Mouse (Mus musculus): ENCODE data around the gene Amph. TPM values are rescaled to one million over a fixed set of nuclear protein-coding genes. Genes with fewer than 3 reads are reported as not detected.

Gene Amph
- total and polyA plus RNA-seq, 2 experiments from 2014 or later, result 67.8 to 118 TPM

DNA sequence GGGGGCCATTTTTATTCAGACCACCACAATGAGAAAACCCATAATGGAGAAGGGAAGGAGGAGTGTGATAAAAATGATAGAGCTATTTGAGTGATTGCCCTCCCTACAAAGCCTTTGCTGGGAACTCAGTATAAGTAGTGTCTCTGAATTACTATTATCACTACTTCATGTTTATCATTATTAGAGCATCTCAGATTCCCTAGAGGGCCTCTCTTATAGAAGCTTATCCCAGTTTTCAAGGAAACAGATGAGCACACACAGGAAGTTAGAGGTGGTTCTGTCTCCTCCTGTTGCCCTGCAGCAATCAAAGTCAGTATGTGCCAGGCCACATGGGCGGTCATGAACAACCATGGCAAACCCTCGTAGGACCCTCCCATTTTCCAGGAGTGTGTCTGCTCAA, 190.5 kb downstream of the Amph start:
- Histone ChIP-seq H3K9me3 (ENCODE audit: low read length) (no peaks in the 10 kb centered on the region), H3K36me3 (ENCODE audit: insufficient read depth) (peaks cover 12% of the 10 kb centered on the region; the same call in 1 of the 2 replicates), H3K4me1 (ENCODE audit: insufficient read depth) (no peaks in the 10 kb centered on the region), H3K27ac (ENCODE audit: low read depth, low read length) (no peak overlapping the region), H3K27me3 (ENCODE audit: insufficient read depth, low read length) (no peaks in the 10 kb centered on the region), H3K9ac (no peak overlapping the region), H3K4me3 (ENCODE audit: low read depth, low read length) (no peak overlapping the region), H3K4me2 (ENCODE audit: low read depth) (no peak overlapping the region)
- TF ChIP-seq CTCF (IDR thresholded peaks at IDR 0.05; ENCODE audit: low read depth), result no peak
- WGBS, result 94% methylated on average over 2 of the region's 2 CpGs
- DNase-seq, result no peak
- no peak for ATAC-seq

DNA sequence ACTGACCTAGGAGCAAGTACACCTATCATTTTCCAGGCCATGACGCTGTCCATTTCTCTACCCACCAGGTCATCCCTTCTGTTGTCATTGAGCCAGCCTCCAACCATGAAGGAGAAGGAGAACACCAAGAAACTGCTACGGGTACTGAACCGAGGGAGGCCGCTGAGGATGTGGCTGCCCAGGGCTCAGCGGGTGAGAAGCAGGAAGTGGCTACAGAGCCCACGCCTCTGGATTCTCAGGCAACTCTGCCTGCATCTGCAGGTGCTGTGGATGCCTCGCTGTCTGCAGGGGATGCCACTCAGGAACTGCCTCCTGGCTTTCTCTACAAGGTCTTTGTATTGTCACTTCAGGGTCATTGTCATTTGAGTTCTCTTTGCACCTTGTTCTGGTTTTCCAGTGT, 191.1 kb downstream of the Amph start:
- 97% methylated on average over 7 of the region's 7 CpGs for WGBS
- H3K4me3 ChIP-seq (ENCODE audit: low read depth, low read length), result no peak overlapping the region
- TF ChIP-seq CTCF (IDR thresholded peaks at IDR 0.05; ENCODE audit: low read depth), result no peak
- no peak for ATAC-seq
- H3K4me2 ChIP-seq (ENCODE audit: low read depth), result no peak overlapping the region
- no peak overlapping the region for H3K9ac ChIP-seq
- peaks cover 12% of the 10 kb centered on the region; the same call in 1 of the 2 replicates for H3K36me3 ChIP-seq (ENCODE audit: insufficient read depth)
- no peaks in the 10 kb centered on the region for H3K4me1 ChIP-seq (ENCODE audit: insufficient read depth)
- no peak overlapping the region for H3K27ac ChIP-seq (ENCODE audit: low read depth, low read length)
- no peak for DNase-seq
- H3K27me3 ChIP-seq (ENCODE audit: insufficient read depth, low read length), result no peaks in the 10 kb centered on the region
- no peaks in the 10 kb centered on the region for H3K9me3 ChIP-seq (ENCODE audit: low read length)

DNA sequence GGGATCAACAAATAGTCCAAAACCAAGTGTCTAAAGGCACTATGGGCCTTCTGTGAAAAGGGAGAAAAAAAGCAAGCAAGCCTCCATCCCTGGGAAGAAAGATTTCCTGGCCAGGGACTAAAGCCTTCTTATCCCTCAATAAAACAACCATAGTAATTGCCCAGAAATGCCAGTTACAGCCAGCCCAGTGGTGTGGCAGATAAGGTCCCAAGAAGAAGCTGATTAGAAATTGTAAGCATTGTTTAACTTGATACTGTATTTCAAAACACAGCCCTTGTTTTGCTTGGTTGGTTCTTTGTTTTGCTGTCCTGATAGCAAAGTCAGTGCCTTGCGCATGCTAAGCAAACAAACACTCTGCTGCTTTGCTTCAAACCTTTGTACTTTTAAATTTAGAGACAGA, 191.8 kb downstream of the Amph start:
- H3K4me3 ChIP-seq (ENCODE audit: low read depth, low read length), result no peak overlapping the region
- H3K27me3 ChIP-seq (ENCODE audit: insufficient read depth, low read length), result no peaks in the 10 kb centered on the region
- H3K9me3 ChIP-seq (ENCODE audit: low read length), result no peaks in the 10 kb centered on the region
- ATAC-seq (no peak), DNase-seq (no peak)
- TF ChIP-seq CTCF (IDR thresholded peaks at IDR 0.05; ENCODE audit: low read depth), result no peak
- H3K36me3 ChIP-seq (ENCODE audit: insufficient read depth), result peaks cover 12% of the 10 kb centered on the region; the same call in 1 of the 2 replicates
- H3K4me2 ChIP-seq (ENCODE audit: low read depth), result no peak overlapping the region
- H3K9ac ChIP-seq, result no peak overlapping the region
- no peak overlapping the region for H3K27ac ChIP-seq (ENCODE audit: low read depth, low read length)
- WGBS, result 78% methylated on average over 1 of the region's 1 CpGs
- H3K4me1 ChIP-seq (ENCODE audit: insufficient read depth), result no peaks in the 10 kb centered on the region

DNA sequence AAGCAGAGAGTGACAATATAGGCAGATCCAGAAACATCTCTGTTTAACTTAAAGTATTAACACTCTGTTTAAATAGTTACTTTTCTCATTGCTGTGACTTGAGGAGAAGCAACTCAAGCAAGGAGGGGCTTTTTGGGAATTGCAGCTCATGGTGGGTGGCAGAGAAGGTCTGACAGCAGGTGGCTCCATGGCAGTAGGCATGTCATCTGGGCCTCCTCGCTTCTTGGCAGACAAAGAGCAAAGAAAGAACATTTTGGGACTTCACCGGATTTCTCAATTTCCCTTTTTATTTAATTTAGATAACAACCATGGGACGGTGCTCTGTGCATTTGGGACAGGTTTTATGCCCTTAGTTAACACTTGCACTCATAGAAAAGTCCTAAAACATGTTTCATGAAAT, 195.8 kb downstream of the Amph start:
- ATAC-seq, result no peak
- H3K27me3 ChIP-seq (ENCODE audit: insufficient read depth, low read length), result no peaks in the 10 kb centered on the region
- H3K4me3 ChIP-seq (ENCODE audit: low read depth, low read length), result no peak overlapping the region
- WGBS, result 78% methylated on average over 3 of the region's 3 CpGs
- H3K4me1 ChIP-seq (ENCODE audit: insufficient read depth), result no peaks in the 10 kb centered on the region
- no peak overlapping the region for H3K9ac ChIP-seq
- H3K9me3 ChIP-seq (ENCODE audit: low read length), result no peaks in the 10 kb centered on the region
- H3K27ac ChIP-seq (ENCODE audit: low read depth, low read length), result no peak overlapping the region
- no peak for DNase-seq
- no peak overlapping the region for H3K4me2 ChIP-seq (ENCODE audit: low read depth)
- TF ChIP-seq CTCF (IDR thresholded peaks at IDR 0.05; ENCODE audit: low read depth), result no peak
- H3K36me3 ChIP-seq (ENCODE audit: insufficient read depth), result peaks cover 12% of the 10 kb centered on the region; the same call in 1 of the 2 replicates

DNA sequence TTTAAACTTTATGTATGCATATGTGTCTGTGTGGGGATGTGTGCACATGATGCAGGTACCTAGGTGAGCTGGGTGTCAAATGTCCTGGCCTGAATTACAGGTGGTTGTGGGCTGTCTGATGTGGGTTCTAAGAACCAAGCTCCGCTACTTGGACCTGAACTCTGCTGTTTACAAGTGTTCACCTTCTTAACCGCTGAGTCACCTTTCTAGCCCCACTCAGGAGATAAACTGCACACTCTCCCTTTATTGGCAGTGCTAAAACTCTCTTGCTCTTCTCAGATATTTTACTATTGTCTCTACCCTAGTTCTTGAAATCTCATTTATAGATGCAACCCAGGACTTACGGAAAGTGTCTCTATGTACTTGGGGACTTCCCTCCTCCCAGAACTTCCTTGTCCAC, 199.5 kb downstream of the Amph start:
- no peaks in the 10 kb centered on the region for H3K27me3 ChIP-seq (ENCODE audit: insufficient read depth, low read length)
- no peak overlapping the region for H3K9ac ChIP-seq
- DNase-seq (no peak), ATAC-seq (no peak)
- H3K4me3 ChIP-seq (ENCODE audit: low read depth, low read length), result no peak overlapping the region
- H3K27ac ChIP-seq (ENCODE audit: low read depth, low read length), result no peak overlapping the region
- H3K4me1 ChIP-seq (ENCODE audit: insufficient read depth), result no peaks in the 10 kb centered on the region
- no peak overlapping the region for H3K4me2 ChIP-seq (ENCODE audit: low read depth)
- no peaks in the 10 kb centered on the region for H3K9me3 ChIP-seq (ENCODE audit: low read length)
- H3K36me3 ChIP-seq (ENCODE audit: insufficient read depth), result peaks cover 9% of the 10 kb centered on the region; the same call in 1 of the 2 replicates
- no peak for TF ChIP-seq CTCF (IDR thresholded peaks at IDR 0.05; ENCODE audit: low read depth)
- WGBS, result 92% methylated on average over 3 of the region's 3 CpGs

DNA sequence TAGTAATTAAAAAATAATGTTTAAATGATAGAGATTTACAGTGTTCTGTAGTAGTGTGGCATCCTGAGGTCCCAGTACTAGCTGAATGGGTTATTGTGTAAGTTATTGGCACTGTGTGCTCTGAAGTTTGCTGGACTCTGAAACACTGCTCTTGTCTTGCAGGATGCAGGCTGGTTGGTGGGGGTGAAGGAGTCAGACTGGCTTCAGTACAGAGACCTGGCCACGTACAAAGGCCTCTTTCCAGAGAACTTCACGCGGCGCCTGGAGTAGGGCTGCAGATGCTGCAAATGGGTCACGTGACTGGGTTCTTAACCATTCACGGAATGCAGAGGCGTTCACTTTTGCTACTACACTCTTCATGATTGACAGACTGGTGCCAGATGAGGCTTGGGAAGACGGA, 201.6 kb downstream of the Amph start:
- 0 out of 2 replicates have a peak, but pooled peaks have one; percentile 48 for ATAC-seq
- H3K9me3 ChIP-seq (ENCODE audit: low read length), result no peaks in the 10 kb centered on the region
- 82% methylated on average over 8 of the region's 8 CpGs for WGBS

DNA sequence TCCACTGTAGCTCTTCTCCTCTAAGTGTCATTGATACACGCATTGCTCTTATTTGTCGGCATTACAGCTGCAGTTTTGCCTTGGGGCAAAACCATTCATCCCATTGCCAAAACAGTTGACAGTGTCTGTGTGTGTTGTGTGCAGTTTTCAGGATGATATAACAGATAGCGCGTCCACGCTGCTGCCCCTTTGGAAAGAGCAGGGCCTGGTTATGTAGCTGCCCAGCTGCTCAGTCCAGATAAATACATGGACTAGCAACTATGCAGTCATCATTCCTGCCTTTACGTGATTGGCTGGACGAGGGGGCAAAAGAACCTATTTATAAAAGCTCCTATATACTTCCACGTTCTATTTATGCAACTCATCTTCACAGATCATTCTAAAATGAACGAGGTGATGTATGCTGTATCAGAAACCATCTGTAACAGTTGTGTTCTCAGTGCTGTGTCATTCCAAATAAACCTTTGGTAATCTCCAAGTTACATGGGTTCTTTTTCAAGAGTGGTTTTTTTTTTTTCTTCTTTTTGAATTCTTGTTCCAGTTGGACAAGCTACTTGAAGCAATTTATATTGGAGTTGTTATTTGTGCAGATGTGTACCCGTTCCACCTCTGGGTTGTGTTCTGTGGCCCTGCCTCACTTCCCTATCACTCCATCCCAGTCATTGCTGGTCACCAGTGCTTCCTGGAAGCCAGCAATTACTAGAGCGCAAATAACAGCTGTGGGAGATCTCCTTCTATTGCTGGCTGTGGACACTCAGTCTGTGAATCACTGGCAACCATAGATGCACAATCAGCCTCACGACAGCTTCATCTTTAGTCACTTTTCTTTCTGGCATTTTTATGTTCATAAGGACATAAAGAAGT, 202.7 kb downstream of the Amph start:
- Histone ChIP-seq H3K9me3 (ENCODE audit: low read length) (no peaks in the 10 kb centered on the region), H3K4me2 (ENCODE audit: low read depth) (no peak overlapping the region), H3K27me3 (ENCODE audit: insufficient read depth, low read length) (no peaks in the 10 kb centered on the region), H3K27ac (ENCODE audit: low read depth, low read length) (no peak overlapping the region), H3K4me3 (ENCODE audit: low read depth, low read length) (no peak overlapping the region), H3K4me1 (ENCODE audit: insufficient read depth) (no peaks in the 10 kb centered on the region), H3K36me3 (ENCODE audit: insufficient read depth) (peaks cover 7% of the 10 kb centered on the region; the same call in 1 of the 2 replicates), H3K9ac (no peak overlapping the region)
- 90% methylated on average over 12 of the region's 12 CpGs for WGBS
- ATAC-seq, result no peak
- no peak for TF ChIP-seq CTCF (IDR thresholded peaks at IDR 0.05; ENCODE audit: low read depth)
- no peak for DNase-seq

More for the DNA sequence above, 201.6 kb downstream of the Amph start:
- H3K4me3 ChIP-seq (ENCODE audit: low read depth, low read length), result no peak overlapping the region
- no peaks in the 10 kb centered on the region for H3K4me1 ChIP-seq (ENCODE audit: insufficient read depth)
- no peak for TF ChIP-seq CTCF (IDR thresholded peaks at IDR 0.05; ENCODE audit: low read depth)
- H3K27ac ChIP-seq (ENCODE audit: low read depth, low read length), result no peak overlapping the region
- H3K4me2 ChIP-seq (ENCODE audit: low read depth), result no peak overlapping the region
- no peak for DNase-seq
- no peak overlapping the region for H3K9ac ChIP-seq
- no peaks in the 10 kb centered on the region for H3K27me3 ChIP-seq (ENCODE audit: insufficient read depth, low read length)
- H3K36me3 ChIP-seq (ENCODE audit: insufficient read depth), result peaks cover 9% of the 10 kb centered on the region; the same call in 1 of the 2 replicates

All from forebrain, postnatal 0 days (tissue).